Mouse (Mus musculus): Measurements from ENCODE around the gene Jak2. TPM values are rescaled to one million over a fixed set of nuclear protein-coding genes. Genes with fewer than 3 reads are reported as not detected.

The Jak2 gene
- 10 to 100 TPM; 92.2 to 97.1 TPM for polyA plus RNA-seq (2017; shearing (Covaris generic))

GRCm38 (mm10) chr19:29251191-29251957, at the start of gene Jak2:
Jak2 (plus strand) TSS chr19:29251828.

GRCm38 (mm10) chr19:29325053-29325851, 73.6 kb downstream of the Jak2 start, which contains the start of gene Insl6:
Insl6 (minus strand) TSS chr19:29325356.

GRCm38 (mm10) chr19:29334068-29334745, 82.6 kb downstream of the Jak2 start, which contains the start of gene Rln1:
Rln1 (minus strand) TSS chr19:29334670.

Other genes starting within 250 kb of the Jak2 start
- 10 to 100 TPM; 36.1 to 45.5 TPM for gene Ak3, start 203.9 kb upstream of the Jak2 start, polyA plus RNA-seq (2017; shearing (Covaris generic))
- 10 to 100 TPM; 48.7 to 53.4 TPM for gene Rcl1, start 150.5 kb upstream of the Jak2 start, polyA plus RNA-seq (2017; shearing (Covaris generic))
- gene Insl6, start 73.5 kb downstream of the Jak2 start, polyA plus RNA-seq (2017; shearing (Covaris generic)): 10 to 100 TPM; 15.6 to 24.1 TPM
- under 1 TPM; 0.07 to 0.13 TPM for gene Rln1, start 82.8 kb downstream of the Jak2 start, polyA plus RNA-seq (2017; shearing (Covaris generic))
- 100 to 1,000 TPM; 267 to 277 TPM for gene Plgrkt, start 115.6 kb downstream of the Jak2 start, polyA plus RNA-seq (2017; shearing (Covaris generic))
- 10 to 100 TPM; 40.5 to 51.2 TPM for gene Cd274, start 115.6 kb downstream of the Jak2 start, polyA plus RNA-seq (2017; shearing (Covaris generic))
- gene Pdcd1lg2, start 159.1 kb downstream of the Jak2 start, polyA plus RNA-seq (2017; shearing (Covaris generic)): 10 to 100 TPM; 13.1 to 24.8 TPM

All from inflammation-experienced regulatory T-cells (primary cell).